Mouse (Mus musculus) liver, embryonic 11.5 days (tissue): ENCODE data around the gene Cadm4. TPM values are rescaled to one million over a fixed set of nuclear protein-coding genes. Genes with fewer than 3 reads are reported as not detected.
A peak's percentile ranks its signal among the peaks of the same experiment; 100 is the strongest.

Experiments used
- ATAC-seq: fragments of 200-750 bp; cut with Nextera tagmentation; replicated peaks from 2 replicates; pipeline ENCODE4 v1.8.0; 2017; ENCODE audit warnings: moderate number of reproducible peaks, mild to moderate bottlenecking, moderate TSS enrichment, moderate library complexity; ENCODE audit not compliant: low FRiP score
- DNase-seq: peaks from one replicate; pipeline ENCODE4 v3.0.0-alpha.2; 2017; ENCODE audit warnings: low spot score
- H3K27ac ChIP-seq: fragments of 300-500 bp; sonication (generic); 2 replicates; pipeline ENCODE4 v1.5.1; 2014; ENCODE audit warnings: mild to moderate bottlenecking, low read depth, low read length, control low read depth
- H3K27me3 ChIP-seq: fragments of 300-500 bp; sonication (generic); replicated peaks from 2 replicates; pipeline ENCODE4 v1.6.1; 2014; ENCODE audit warnings: low read length, mixed read lengths; ENCODE audit not compliant: control insufficient read depth, insufficient read depth
- H3K36me3 ChIP-seq: fragments of 300-500 bp; sonication (generic); 2 replicates; pipeline ENCODE4 v1.6.1; 2014; ENCODE audit warnings: mild to moderate bottlenecking, low read length, moderate library complexity, mixed read lengths; ENCODE audit not compliant: control insufficient read depth, insufficient read depth
- H3K4me1 ChIP-seq: fragments of 300-500 bp; sonication (generic); replicated peaks from 2 replicates; pipeline ENCODE4 v1.6.1; 2014; ENCODE audit warnings: low read length, mixed read lengths; ENCODE audit not compliant: control insufficient read depth, insufficient read depth
- H3K4me2 ChIP-seq: fragments of 300-500 bp; sonication (generic); 2 replicates; pipeline ENCODE4 v1.6.1; 2014; ENCODE audit warnings: mild to moderate bottlenecking, control low read depth, moderate library complexity
- H3K4me3 ChIP-seq: fragments of 300-500 bp; sonication (generic); 2 replicates; pipeline ENCODE4 v1.5.1; 2014; ENCODE audit warnings: low read depth, low read length, control low read depth
- H3K9ac ChIP-seq: fragments of 300-500 bp; sonication (generic); 2 replicates; pipeline ENCODE4 v1.6.1; 2014; ENCODE audit warnings: low read depth, low read length, control low read depth
- H3K9me3 ChIP-seq: fragments of 300-500 bp; sonication (generic); 2 replicates; pipeline ENCODE4 v1.6.1; 2016; ENCODE audit warnings: low read length, inconsistent platforms, mixed read lengths; ENCODE audit not compliant: control insufficient read depth
- WGBS: fragments of 180-500 bp; shearing (Covaris S2); extraction: QIAGEN DNeasy Blood & Tissue Kit; methylation state at CpG from one replicate; pipeline ENCODE4 v1.1.7; 2014; 5-methylcytosine and 5-hydroxymethylcytosine counted together
- polyA plus RNA-seq: library from polyadenylated mRNA; unstranded; fragments of >200 nt; fragmentation: Nextera tagmentation; extraction: Ambion mirVana; gene quantifications from 2 replicates; pipeline ENCODE4 v1.2.1, GENCODE M21; 2014

Cadm4 gene
- polyA plus RNA-seq, result 0.25 and 0.27 TPM in 2 replicates

GRCm38 (mm10) chr7:24481474-24482207 lies at the start of gene Cadm4:
Cadm4 (plus strand) TSS chr7:24482023.
- H3K4me3 ChIP-seq, result peak within 1 kb of the TSS; percentile 67
- ATAC-seq, result peak; percentile 81
- no peak within 1 kb of the TSS for H3K27ac ChIP-seq
- peak within 1 kb of the TSS; percentile 55 for H3K9ac ChIP-seq
- DNase-seq, result peak; percentile 88
- peaks cover 65% of the 10 kb centered on the region for H3K27me3 ChIP-seq
- H3K9me3 ChIP-seq, result no peaks in the 10 kb centered on the region
- peak within 1 kb of the TSS; percentile 95 for H3K4me2 ChIP-seq
- H3K36me3 ChIP-seq, result no peaks in the 10 kb centered on the region
- WGBS, result under 1% methylated on average over 74 of the region's 83 CpGs
- peaks cover 10% of the 10 kb centered on the region for H3K4me1 ChIP-seq

DNA sequence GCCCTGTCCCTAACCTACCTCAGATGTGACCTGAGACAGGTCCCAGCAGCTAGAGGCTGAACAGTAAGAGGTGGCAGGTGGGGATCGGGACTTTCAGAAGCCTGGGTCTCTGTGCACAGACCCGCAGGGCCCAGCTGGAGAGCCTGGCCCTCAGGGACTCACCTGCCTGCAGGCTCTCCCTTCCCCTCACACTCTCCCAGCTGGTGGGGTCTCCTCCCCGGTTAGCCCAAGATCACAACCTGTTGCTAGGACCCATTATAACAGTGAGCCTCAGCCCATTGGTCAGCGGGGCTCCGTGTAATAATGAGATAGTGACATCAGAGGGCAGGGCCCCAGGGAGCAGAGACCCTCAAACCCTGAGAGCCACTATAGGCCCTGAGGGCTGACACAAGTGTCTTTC lies 46.5 kb upstream of the Cadm4 start:
- no peak overlapping the region for H3K4me3 ChIP-seq
- no peaks in the 10 kb centered on the region for H3K36me3 ChIP-seq
- no peak overlapping the region for H3K9ac ChIP-seq
- peaks cover 17% of the 10 kb centered on the region for H3K27me3 ChIP-seq
- H3K27ac ChIP-seq, result no peak overlapping the region
- no peak for ATAC-seq
- H3K4me2 ChIP-seq, result no peak overlapping the region
- no peak for DNase-seq
- 72% methylated on average over 5 of the region's 5 CpGs for WGBS
- H3K4me1 ChIP-seq, result no peaks in the 10 kb centered on the region
- H3K9me3 ChIP-seq, result no peaks in the 10 kb centered on the region

DNA sequence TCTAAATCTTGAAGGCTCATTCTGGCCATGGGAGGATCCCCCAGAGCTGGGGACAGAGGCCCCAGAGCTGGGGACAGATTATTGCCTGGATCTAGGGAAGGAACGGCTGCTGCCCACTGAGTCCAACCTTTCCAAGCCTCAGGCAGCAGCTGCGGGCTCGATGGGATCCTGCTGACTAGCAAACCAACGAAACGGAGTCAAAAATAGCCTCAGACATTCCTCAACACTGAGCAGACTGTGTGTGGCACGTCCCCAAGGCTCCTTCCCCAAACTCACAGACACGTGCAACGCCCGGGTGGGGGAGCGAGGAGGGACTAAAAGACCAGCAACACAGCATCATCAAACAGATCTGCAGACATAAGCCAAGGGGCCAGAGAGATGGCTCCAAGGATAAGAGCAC lies 43.8 kb upstream of the Cadm4 start:
- no peaks in the 10 kb centered on the region for H3K4me1 ChIP-seq
- no peaks in the 10 kb centered on the region for H3K9me3 ChIP-seq
- DNase-seq (no peak), ATAC-seq (no peak)
- no peak overlapping the region for H3K4me3 ChIP-seq
- H3K36me3 ChIP-seq, result no peaks in the 10 kb centered on the region
- no peak overlapping the region for H3K9ac ChIP-seq
- no peak overlapping the region for H3K27ac ChIP-seq
- WGBS, result 69% methylated on average over 10 of the region's 10 CpGs
- H3K4me2 ChIP-seq, result no peak overlapping the region
- peaks cover 7% of the 10 kb centered on the region for H3K27me3 ChIP-seq

- no peaks in the 10 kb centered on the region for H3K4me1 ChIP-seq
- H3K36me3 ChIP-seq, result no peaks in the 10 kb centered on the region
- no peak overlapping the region for H3K4me2 ChIP-seq
- H3K27ac ChIP-seq, result no peak overlapping the region
- no peaks in the 10 kb centered on the region for H3K9me3 ChIP-seq
- no peak for DNase-seq
- H3K4me3 ChIP-seq, result no peak overlapping the region
- no peak for ATAC-seq
- H3K9ac ChIP-seq, result no peak overlapping the region
- H3K27me3 ChIP-seq, result no peaks in the 10 kb centered on the region
- 73% methylated on average over 6 of the region's 6 CpGs for WGBS
Measured at GRCm38 (mm10) chr7:24439191-24439590, 42.6 kb upstream of the Cadm4 start.

- H3K9me3 ChIP-seq, result no peaks in the 10 kb centered on the region
- no peak overlapping the region for H3K4me2 ChIP-seq
- no peaks in the 10 kb centered on the region for H3K27me3 ChIP-seq
- no peak overlapping the region for H3K4me3 ChIP-seq
- no peak for ATAC-seq
- no peak overlapping the region for H3K9ac ChIP-seq
- H3K4me1 ChIP-seq, result no peaks in the 10 kb centered on the region
- DNase-seq, result no peak
- H3K36me3 ChIP-seq, result no peaks in the 10 kb centered on the region
- 75% methylated on average over 7 of the region's 7 CpGs for WGBS
- no peak overlapping the region for H3K27ac ChIP-seq
Measured at GRCm38 (mm10) chr7:24439891-24440290, 41.9 kb upstream of the Cadm4 start.

GRCm38 (mm10) chr7:24441785-24442184 lies 40.0 kb upstream of the Cadm4 start:
- DNase-seq (no peak), ATAC-seq (peak; percentile 75)
- H3K4me2 ChIP-seq, result no peak overlapping the region
- no peak overlapping the region for H3K27ac ChIP-seq
- no peaks in the 10 kb centered on the region for H3K4me1 ChIP-seq
- H3K27me3 ChIP-seq, result no peaks in the 10 kb centered on the region
- H3K9ac ChIP-seq, result no peak overlapping the region
- 11% methylated on average over 1 of the region's 1 CpGs for WGBS
- no peaks in the 10 kb centered on the region for H3K36me3 ChIP-seq
- no peaks in the 10 kb centered on the region for H3K9me3 ChIP-seq
- no peak overlapping the region for H3K4me3 ChIP-seq

- 58% methylated on average over 8 of the region's 8 CpGs for WGBS
Measured at GRCm38 (mm10) chr7:24442313-24442712, 39.5 kb upstream of the Cadm4 start.

GRCm38 (mm10) chr7:24445266-24445926 lies 36.4 kb upstream of the Cadm4 start:
- no peak overlapping the region for H3K27ac ChIP-seq
- no peaks in the 10 kb centered on the region for H3K36me3 ChIP-seq
- no peaks in the 10 kb centered on the region for H3K9me3 ChIP-seq
- no peak overlapping the region for H3K4me3 ChIP-seq
- WGBS, result 83% methylated on average over 9 of the region's 9 CpGs
- H3K27me3 ChIP-seq, result no peaks in the 10 kb centered on the region
- H3K4me2 ChIP-seq, result no peak overlapping the region
- no peak for ATAC-seq
- no peak for DNase-seq
- H3K9ac ChIP-seq, result no peak overlapping the region
- no peaks in the 10 kb centered on the region for H3K4me1 ChIP-seq

More at GRCm38 (mm10) chr7:24442313-24442712, 39.5 kb upstream of the Cadm4 start:
- DNase-seq (no peak), ATAC-seq (no peak)
- Histone ChIP-seq H3K9ac (no peak overlapping the region), H3K36me3 (no peaks in the 10 kb centered on the region), H3K4me3 (no peak overlapping the region), H3K9me3 (no peaks in the 10 kb centered on the region), H3K4me2 (no peak overlapping the region), H3K27ac (no peak overlapping the region), H3K4me1 (no peaks in the 10 kb centered on the region), H3K27me3 (no peaks in the 10 kb centered on the region)
